Mouse (Mus musculus) heart, embryonic 11.5 days (tissue): ENCODE results near the gene Gm6401. TPM values are rescaled to one million over a fixed set of nuclear protein-coding genes. Genes with fewer than 3 reads are reported as not detected.
"Not testable (repeated sequence)": the region's sequence is repeated elsewhere in the genome, so short reads cannot be mapped to it uniquely, and the experiment has no call there.

Experiments used
- ATAC-seq: fragments of 200-750 bp; cut with Nextera tagmentation; replicated peaks from 2 replicates; pipeline ENCODE4 v1.8.0; 2017; ENCODE audit warnings: moderate library complexity; ENCODE audit not compliant: insufficient number of reproducible peaks, low FRiP score, low TSS enrichment
- H3K27ac ChIP-seq: fragments of 300-500 bp; sonication (generic); 2 replicates; pipeline ENCODE4 v1.5.1; 2014; ENCODE audit warnings: mild to moderate bottlenecking, low read depth, low read length
- H3K27me3 ChIP-seq: fragments of 300-500 bp; sonication (generic); 2 replicates; pipeline ENCODE4 v1.6.1; 2014; ENCODE audit warnings: mild to moderate bottlenecking, low read length, mixed read lengths; ENCODE audit not compliant: control insufficient read depth, insufficient read depth
- H3K36me3 ChIP-seq: fragments of 300-500 bp; sonication (generic); 2 replicates; pipeline ENCODE4 v1.6.1; 2014; ENCODE audit warnings: mild to moderate bottlenecking, low read length, moderate library complexity, mixed read lengths; ENCODE audit not compliant: control insufficient read depth, insufficient read depth
- H3K4me1 ChIP-seq: fragments of 300-500 bp; sonication (generic); 2 replicates; pipeline ENCODE4 v1.6.1; 2014; ENCODE audit warnings: low read length; ENCODE audit not compliant: control insufficient read depth, insufficient read depth
- H3K4me2 ChIP-seq: fragments of 300-500 bp; sonication (generic); 2 replicates; pipeline ENCODE4 v1.6.1; 2014; ENCODE audit warnings: mild to moderate bottlenecking, moderate library complexity
- H3K4me3 ChIP-seq: fragments of 300-500 bp; sonication (generic); 2 replicates; pipeline ENCODE4 v1.5.1; 2014; ENCODE audit warnings: low read depth, low read length
- H3K9ac ChIP-seq: fragments of 300-500 bp; sonication (generic); 2 replicates; pipeline ENCODE4 v1.6.1; 2014; ENCODE audit warnings: mild to moderate bottlenecking, low read depth, low read length, moderate library complexity
- H3K9me3 ChIP-seq: fragments of 300-500 bp; sonication (generic); replicated peaks from 2 replicates; pipeline ENCODE4 v1.6.1; 2016; ENCODE audit warnings: low read length; ENCODE audit not compliant: control insufficient read depth
- WGBS: fragments of 180-500 bp; shearing (Covaris S2); extraction: QIAGEN DNeasy Blood & Tissue Kit; methylation state at CpG from one replicate; pipeline ENCODE4 v1.1.7; 2014; ENCODE audit not compliant: insufficient replicate concordance; 5-methylcytosine and 5-hydroxymethylcytosine counted together
- polyA plus RNA-seq: library from polyadenylated mRNA; unstranded; fragments of >200 nt; fragmentation: Nextera tagmentation; extraction: Ambion mirVana; gene quantifications from 2 replicates; pipeline ENCODE4 v1.2.1, GENCODE M21; 2014

Gene Gm6401
- polyA plus RNA-seq: not detected in 2 replicates

DNA sequence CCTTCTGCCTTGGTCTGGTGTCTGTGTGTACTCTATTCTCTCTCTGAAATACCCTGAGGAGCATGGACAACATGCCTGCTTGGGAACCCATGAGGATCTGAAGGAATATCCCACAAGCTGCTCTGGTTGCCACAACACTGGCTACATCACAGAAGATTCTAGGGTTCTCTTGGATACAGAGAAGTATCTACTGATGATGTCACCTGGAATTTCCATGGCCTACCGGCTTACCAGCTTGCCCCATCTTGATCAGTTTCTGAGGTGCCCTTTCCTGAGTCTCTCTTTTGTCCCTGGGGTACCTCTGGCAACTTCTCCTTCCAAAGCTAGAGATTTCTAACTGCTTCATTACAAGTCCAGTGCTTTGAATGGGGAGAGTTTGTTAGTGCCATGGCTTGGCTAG is at the start of gene Gm6401:
Gene Gm6401, minus strand, starts transcription at position 101 of the 400 bp plus-strand sequence.
- not testable (repeated sequence) for H3K27me3 ChIP-seq, H3K9me3 ChIP-seq, H3K9ac ChIP-seq, H3K4me2 ChIP-seq, ATAC-seq, H3K27ac ChIP-seq, H3K4me1 ChIP-seq, H3K36me3 ChIP-seq, H3K4me3 ChIP-seq
- 88% methylated on average over 1 of the region's 1 CpGs for WGBS

DNA sequence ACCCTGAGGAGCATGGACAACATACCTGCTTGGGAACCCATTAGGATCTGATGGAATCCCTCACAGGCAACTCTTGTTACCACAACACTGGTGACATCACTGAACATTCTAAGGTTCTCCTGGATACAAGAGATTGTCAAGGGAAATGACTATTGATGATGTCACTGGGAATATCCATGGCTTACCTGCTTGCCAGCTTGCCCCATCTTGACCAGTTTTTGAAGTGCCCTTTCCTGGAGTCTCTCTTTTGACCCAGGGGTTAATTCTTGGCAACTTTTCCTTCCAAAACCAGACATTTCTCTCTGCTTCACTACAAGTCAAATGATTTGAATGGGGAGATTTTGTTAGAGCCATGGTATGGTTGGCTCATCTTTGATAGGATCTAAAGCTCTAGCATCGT is 15.5 kb upstream of the Gm6401 start, which contains the start of gene Gm3543:
Gene Gm3543, minus strand, starts transcription at position 101 of the 400 bp plus-strand sequence.
- not testable (repeated sequence) for H3K4me2 ChIP-seq, H3K4me1 ChIP-seq, H3K27me3 ChIP-seq, ATAC-seq, H3K36me3 ChIP-seq, H3K9me3 ChIP-seq, H3K4me3 ChIP-seq, H3K9ac ChIP-seq, H3K27ac ChIP-seq
- 60% methylated on average over 1 of the region's 1 CpGs for WGBS

DNA sequence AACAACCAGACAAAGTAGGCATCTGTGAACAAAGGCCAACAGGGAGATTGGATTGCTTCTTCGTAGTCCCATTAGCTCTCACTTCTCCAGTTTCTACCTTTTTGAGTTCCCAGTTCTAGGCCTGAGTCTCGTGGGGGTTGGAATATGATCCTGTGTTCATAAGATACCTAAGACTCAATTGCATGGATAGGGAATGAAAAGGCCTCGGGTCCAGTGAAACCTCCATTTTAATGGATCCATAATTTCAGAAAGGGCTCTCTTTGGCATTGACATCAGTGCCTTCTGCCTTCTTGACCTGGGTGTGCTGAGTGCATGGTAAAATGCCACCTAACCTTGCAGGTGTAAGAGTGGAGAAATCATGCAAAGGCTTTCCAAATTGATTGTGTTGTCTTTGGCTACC is 869 bp upstream of the Gm6401 start:
- H3K4me3 ChIP-seq, H3K9me3 ChIP-seq, H3K9ac ChIP-seq, H3K4me1 ChIP-seq, H3K36me3 ChIP-seq, ATAC-seq, H3K27ac ChIP-seq, H3K4me2 ChIP-seq, H3K27me3 ChIP-seq: not testable (repeated sequence)
- 61% methylated on average over 3 of the region's 3 CpGs for WGBS

DNA sequence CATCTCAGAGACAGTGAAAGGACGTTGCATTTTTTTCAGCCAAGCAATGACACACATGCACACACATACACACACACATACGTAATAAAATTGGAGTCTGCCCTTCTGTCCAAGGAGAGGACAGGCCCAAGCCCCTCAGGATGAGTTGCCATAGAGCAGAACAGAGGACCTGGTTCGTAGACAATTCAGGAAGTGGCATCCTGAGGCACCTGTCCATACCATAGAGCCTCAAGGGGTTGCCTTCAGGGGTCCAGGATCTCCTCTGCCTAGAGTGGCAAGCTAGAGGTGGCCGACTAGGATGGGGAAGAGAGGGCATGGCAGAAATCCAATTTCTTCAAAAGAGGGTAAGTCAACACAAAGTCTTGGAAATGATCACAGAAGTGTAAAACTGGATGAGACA is 3.6 kb downstream of the Gm6401 start:
- H3K4me2 ChIP-seq, H3K36me3 ChIP-seq, H3K4me3 ChIP-seq, H3K9ac ChIP-seq, H3K9me3 ChIP-seq, H3K27ac ChIP-seq, H3K4me1 ChIP-seq, ATAC-seq, H3K27me3 ChIP-seq: not testable (repeated sequence)
- 63% methylated on average over 4 of the region's 4 CpGs for WGBS

DNA sequence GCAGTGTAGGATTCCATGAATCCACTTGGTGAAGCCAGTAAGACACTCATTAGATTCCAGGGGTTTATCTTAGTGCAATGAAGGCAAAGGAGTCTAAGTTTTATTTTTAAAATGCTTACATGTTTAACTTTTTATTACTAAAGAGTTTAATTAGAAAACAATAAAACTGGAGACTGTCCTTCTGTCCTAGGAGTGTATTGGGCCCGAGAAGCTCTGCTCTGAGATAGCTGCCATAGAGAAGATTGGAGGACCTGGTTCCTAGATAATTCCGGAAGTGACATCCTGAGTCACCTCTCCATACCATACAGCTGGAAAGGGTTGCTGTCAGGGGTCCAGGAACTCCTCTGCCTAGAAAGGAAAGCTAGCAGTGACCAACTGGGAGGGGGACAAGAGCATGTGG is 24.0 kb downstream of the Gm6401 start, which contains the start of gene 1700024B05Rik:
Gene 1700024B05Rik, plus strand, starts transcription at position 301 of the 400 bp plus-strand sequence.
- H3K36me3 ChIP-seq, H3K4me2 ChIP-seq, H3K9me3 ChIP-seq, H3K27me3 ChIP-seq, H3K4me3 ChIP-seq, H3K9ac ChIP-seq, H3K4me1 ChIP-seq, H3K27ac ChIP-seq, ATAC-seq: not testable (repeated sequence)
- 72% methylated on average over 1 of the region's 2 CpGs for WGBS

DNA sequence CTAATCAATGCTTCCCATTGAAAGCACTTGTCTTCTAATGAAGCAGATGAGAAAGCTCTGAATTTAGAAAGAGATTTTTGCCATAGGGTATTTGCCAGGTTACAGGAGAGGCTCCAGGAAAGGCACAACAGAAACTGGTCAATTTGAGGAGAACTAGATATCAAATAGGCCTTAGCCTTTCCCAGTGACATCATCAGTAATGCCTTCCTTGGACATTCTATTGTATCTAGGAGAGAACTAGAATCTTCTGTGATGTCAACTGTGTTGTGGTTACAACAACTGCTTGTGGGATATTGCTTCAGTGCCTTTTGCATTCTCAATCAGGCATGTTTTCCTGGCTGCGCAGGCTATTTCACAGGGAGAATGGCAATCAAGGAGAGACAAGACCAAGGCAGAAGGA is 43.1 kb downstream of the Gm6401 start, which contains the start of gene 1700049E17Rik1:
Gene 1700049E17Rik1, plus strand, starts transcription at position 301 of the 400 bp plus-strand sequence.
- not testable (repeated sequence) for H3K9ac ChIP-seq, H3K4me1 ChIP-seq
- WGBS: no CpG with 5 or more reads among the region's 1 CpGs

More for the DNA sequence above, 43.1 kb downstream of the Gm6401 start, which contains the start of gene 1700049E17Rik1:
- not testable (repeated sequence) for H3K4me3 ChIP-seq, H3K27ac ChIP-seq, H3K4me2 ChIP-seq, H3K9me3 ChIP-seq, H3K36me3 ChIP-seq, ATAC-seq, H3K27me3 ChIP-seq

Other genes starting within 250 kb of the Gm6401 start
- gene Gm7929, start 217.3 kb downstream of the Gm6401 start, polyA plus RNA-seq: not detected in 2 replicates
- not detected in 2 replicates for gene Gm47189, start 195.5 kb downstream of the Gm6401 start, polyA plus RNA-seq
- not detected in 2 replicates for gene Gm7980, start 60.6 kb downstream of the Gm6401 start, polyA plus RNA-seq
- not detected in 2 replicates for gene 1700049E17Rik1, start 43.0 kb downstream of the Gm6401 start, polyA plus RNA-seq
- not detected in 2 replicates for gene 1700024B05Rik, start 23.9 kb downstream of the Gm6401 start, polyA plus RNA-seq
- not detected in 2 replicates for gene Gm3543, start 15.4 kb upstream of the Gm6401 start, polyA plus RNA-seq
- gene Gm7951, start 149.4 kb upstream of the Gm6401 start, polyA plus RNA-seq: not detected in 2 replicates
- gene Gm17027, start 194.7 kb upstream of the Gm6401 start, polyA plus RNA-seq: not detected in 2 replicates
- not detected in 2 replicates for gene Gm3573, start 222.9 kb upstream of the Gm6401 start, polyA plus RNA-seq